Mouse (Mus musculus) gastrocnemius, adult 2 months (tissue): ENCODE measurements around the gene Sp9. TPM values are rescaled to one million over a fixed set of nuclear protein-coding genes. Genes with fewer than 3 reads are reported as not detected.

Source experiments
- DNase-seq: peaks from one replicate; pipeline ENCODE4 v3.0.0; 2022
- H3K27ac ChIP-seq: fragments of 200-600 bp; 2 replicates; pipeline ENCODE4 v1.8.1; 2022; ENCODE audit warnings: mild to moderate bottlenecking
- H3K4me3 ChIP-seq: fragments of 200-600 bp; 2 replicates; pipeline ENCODE4 v1.8.1; 2022; ENCODE audit warnings: mild to moderate bottlenecking, moderate library complexity
- CTCF ChIP-seq: fragments of 200-600 bp; IDR thresholded peaks from 2 replicates; pipeline ENCODE4 v1.8.1; 2022; ENCODE audit warnings: antibody characterized with exemption, mild to moderate bottlenecking, moderate library complexity
- intact Hi-C: fragments of 180-260 bp; cut with DNase I; formaldehyde crosslinking; loops from one replicate; pipeline ENCODE4 v1.15.1; 2025
- long read RNA-seq, 2 experiments: library from polyadenylated mRNA; stranded (forward); transcript quantifications; one replicate each; pipeline ENCODE4 v2.0.0; 2021
- total RNA-seq, 2 experiments: library from RNA; stranded (reverse); gene quantifications; 2 replicates each; pipeline ENCODE4 v1.2.3; 2021

Sp9 gene
- not detected for total RNA-seq
- long read RNA-seq, experiment 1, result 0 reads
- long read RNA-seq, experiment 2, result 0 reads

GRCm38 (mm10) chr2:73271459-73272161 is at the start of gene Sp9:
Sp9 (plus strand) TSS chr2:73271925.
- TF ChIP-seq CTCF, result no peak
- H3K4me3 ChIP-seq, result peak within 1 kb of the TSS; percentile 64
- DNase-seq, result peak; percentile 58
- intact Hi-C loops, result no loop called here
- no peak within 1 kb of the TSS for H3K27ac ChIP-seq

- DNase-seq, result no peak
- Histone ChIP-seq H3K27ac (no peak overlapping the region), H3K4me3 (no peak overlapping the region)
- intact Hi-C loops, result no loop called here
- TF ChIP-seq CTCF, result no peak
These were observed 40.6 kb upstream of the Sp9 start for GRCm38 (mm10) chr2:73231081-73231480.

- DNase-seq, result no peak
- Histone ChIP-seq H3K4me3 (no peak overlapping the region), H3K27ac (no peak overlapping the region)
- no peak for TF ChIP-seq CTCF
- intact Hi-C loops, result no loop called here
These were observed 30.4 kb upstream of the Sp9 start for GRCm38 (mm10) chr2:73241299-73241698.

GRCm38 (mm10) chr2:73248701-73249100 is 23.0 kb upstream of the Sp9 start:
- Histone ChIP-seq H3K27ac (no peak overlapping the region), H3K4me3 (no peak overlapping the region)
- no peak for DNase-seq
- TF ChIP-seq CTCF, result no peak
- intact Hi-C loops, result no loop called here

GRCm38 (mm10) chr2:73263172-73263765 is 8.5 kb upstream of the Sp9 start:
- no peak for TF ChIP-seq CTCF
- no peak for DNase-seq
- Histone ChIP-seq H3K4me3 (peak overlapping the region; percentile 57), H3K27ac (no peak overlapping the region)
- intact Hi-C loops, result no loop called here

- intact Hi-C loops, result no loop called here
- no peak for TF ChIP-seq CTCF
- DNase-seq, result peak; percentile 34
- H3K4me3 ChIP-seq, result peak overlapping the region; percentile 57
- H3K27ac ChIP-seq, result no peak overlapping the region
These were observed 7.7 kb upstream of the Sp9 start for GRCm38 (mm10) chr2:73263794-73264610.

- no peak overlapping the region; the same call in 1 of the 2 replicates for H3K4me3 ChIP-seq
- DNase-seq, result no peak
- intact Hi-C loops, result no loop called here
- no peak overlapping the region for H3K27ac ChIP-seq
- TF ChIP-seq CTCF, result no peak
These were observed 7.0 kb upstream of the Sp9 start for GRCm38 (mm10) chr2:73264611-73265195.

- intact Hi-C loops, result no loop called here
- no peak overlapping the region for H3K4me3 ChIP-seq
- no peak overlapping the region for H3K27ac ChIP-seq
- TF ChIP-seq CTCF, result no peak; the same call in 1 of the 2 replicates
- no peak for DNase-seq
These were observed 5.7 kb upstream of the Sp9 start for GRCm38 (mm10) chr2:73266011-73266410.

- no peak overlapping the region for H3K4me3 ChIP-seq
- intact Hi-C loops, result no loop called here
- DNase-seq, result no peak
- no peak overlapping the region for H3K27ac ChIP-seq
- TF ChIP-seq CTCF, result no peak
These were observed 5.1 kb upstream of the Sp9 start for GRCm38 (mm10) chr2:73266623-73267022.

GRCm38 (mm10) chr2:73267231-73267630 is 4.5 kb upstream of the Sp9 start:
- intact Hi-C loops, result no loop called here

GRCm38 (mm10) chr2:73267818-73268217 is 3.9 kb upstream of the Sp9 start:
- intact Hi-C loops, result no loop called here
- H3K27ac ChIP-seq, result no peak overlapping the region
- no peak for TF ChIP-seq CTCF
- no peak for DNase-seq
- no peak overlapping the region for H3K4me3 ChIP-seq

More at GRCm38 (mm10) chr2:73267231-73267630, 4.5 kb upstream of the Sp9 start:
- no peak overlapping the region for H3K27ac ChIP-seq
- TF ChIP-seq CTCF, result no peak
- no peak for DNase-seq
- no peak overlapping the region for H3K4me3 ChIP-seq

- TF ChIP-seq CTCF, result no peak
- H3K27ac ChIP-seq, result no peak overlapping the region
- intact Hi-C loops, result no loop called here
- no peak for DNase-seq
- no peak overlapping the region for H3K4me3 ChIP-seq
These were observed 3.4 kb upstream of the Sp9 start for GRCm38 (mm10) chr2:73268281-73268680.
